Comparison of ENCODE assay signal across 9 mouse cellular contexts in genomic region chr2:151631406-151632158, GRCm38 (mm10). TPM values are rescaled to one million over a fixed set of nuclear protein-coding genes. Genes with fewer than 3 reads are reported as not detected.
DNase-seq lines count a peak whose midpoint lies in the region; ATAC-seq and TF ChIP-seq lines count a peak whose summit lies in the region.
"Had no signal": no experiment of that assay in that cellular context is flagged by ENCODE, and none has a peak within 500 bp of the region (broad histone marks: within the 10 kb centered on the region; RNA-seq: fewer than 3 reads in every experiment).

No protein-coding gene starts in this region.

- H3K27ac ChIP-seq in lung, postnatal 0 days (ENCODE audit: low read length): no peak overlapping the region
- no peak overlapping the region for H3K27ac ChIP-seq in intestine, embryonic 16.5 days (ENCODE audit: low read length)
- peak overlapping the region; percentile 92 for H3K27ac ChIP-seq in neural tube, embryonic 13.5 days (replicated peaks)
- H3K27ac ChIP-seq: macrophage had no signal

- no peak for DNase-seq in cerebellum, adult 11 months
- DNase-seq in lung, postnatal 0 days (ENCODE audit: low spot score): no peak
- DNase-seq in lung, postnatal 4 days: no peak
- DNase-seq in spleen, postnatal 10 days (ENCODE audit: low spot score in 2 of 2): no peak
- DNase-seq in left cerebral cortex, adult 18-20 months (ENCODE audit: low spot score in 2 of 2): no peak

- no peak for TF ChIP-seq EP300 in lung, postnatal 0 days (IDR thresholded peaks at IDR 0.05)

- peak overlapping the region; percentile 53 for H3K4me3 ChIP-seq in lung, postnatal 0 days (ENCODE audit: low read depth, low read length)
- peak overlapping the region; percentile 76 for H3K4me3 ChIP-seq in intestine, embryonic 16.5 days (ENCODE audit: low read length)
- peak overlapping the region; percentile 82 for H3K4me3 ChIP-seq in neural tube, embryonic 13.5 days

- no peaks in the 10 kb centered on the region for H3K36me3 ChIP-seq in lung, postnatal 0 days (ENCODE audit: insufficient read depth, low read length)
- no peaks in the 10 kb centered on the region for H3K36me3 ChIP-seq in intestine, embryonic 16.5 days (ENCODE audit: control insufficient read depth, insufficient read depth, low read length)
- H3K36me3 ChIP-seq in neural tube, embryonic 13.5 days: no peaks in the 10 kb centered on the region

- TF ChIP-seq CTCF in lung, postnatal 0 days (IDR thresholded peaks at IDR 0.05): no peak

- no peaks in the 10 kb centered on the region for H3K9me3 ChIP-seq in lung, postnatal 0 days (ENCODE audit: low read length)
- no peaks in the 10 kb centered on the region for H3K9me3 ChIP-seq in intestine, embryonic 16.5 days (ENCODE audit: control insufficient read depth, low read length)
- H3K9me3 ChIP-seq in neural tube, embryonic 13.5 days: no peaks in the 10 kb centered on the region

- peak; percentile 13; the same call in 1 of the 2 replicates for ATAC-seq in cerebellum, adult (ENCODE audit: insufficient number of reproducible peaks, low FRiP score, low TSS enrichment)
- ATAC-seq in lung, postnatal 0 days: no peak
- ATAC-seq in intestine, embryonic 16.5 days: no peak
- peak; percentile 10 for ATAC-seq in neural tube, embryonic 13.5 days (ENCODE audit: low read depth)

- peaks cover 21% of the 10 kb centered on the region; the same call in 1 of the 2 replicates for H3K27me3 ChIP-seq in lung, postnatal 0 days (replicated peaks; ENCODE audit: insufficient read depth, low read length)
- 0 out of 2 replicates have a peak, but pooled peaks cover 3% of the 10 kb centered on the region for H3K27me3 ChIP-seq in intestine, embryonic 16.5 days (replicated peaks; ENCODE audit: control insufficient read depth, insufficient read depth, low read length)
- peaks cover 4% of the 10 kb centered on the region; the same call in 1 of the 2 replicates for H3K27me3 ChIP-seq in neural tube, embryonic 13.5 days

- WGBS in lung, postnatal 0 days: 5% methylated on average over 22 of the region's 22 CpGs
- 4% methylated on average over 22 of the region's 22 CpGs for WGBS in intestine, embryonic 16.5 days
- WGBS in neural tube, embryonic 13.5 days: 3% methylated on average over 22 of the region's 22 CpGs

- H3K4me2 ChIP-seq in lung, postnatal 0 days (replicated peaks; ENCODE audit: low read depth, low read length): peak overlapping the region; percentile 94
- H3K4me2 ChIP-seq in intestine, embryonic 16.5 days (ENCODE audit: low read depth, low read length): peak overlapping the region; percentile 99
- peak overlapping the region; percentile 76 for H3K4me2 ChIP-seq in neural tube, embryonic 13.5 days

- no peaks in the 10 kb centered on the region for H3K4me1 ChIP-seq in lung, postnatal 0 days (ENCODE audit: insufficient read depth, low read depth, low read length)
- H3K4me1 ChIP-seq in intestine, embryonic 16.5 days (ENCODE audit: control insufficient read depth, insufficient read depth, low read length): peaks cover 3% of the 10 kb centered on the region; the same call in 1 of the 2 replicates
- peaks cover 47% of the 10 kb centered on the region for H3K4me1 ChIP-seq in neural tube, embryonic 13.5 days (replicated peaks)

- no peak overlapping the region for H3K9ac ChIP-seq in lung, postnatal 0 days (replicated peaks; ENCODE audit: low read depth)
- H3K9ac ChIP-seq in intestine, embryonic 16.5 days (ENCODE audit: low read depth, low read length): peak overlapping the region; percentile 80
- H3K9ac ChIP-seq in neural tube, embryonic 13.5 days: peak overlapping the region; percentile 86

RNA-seq across cellular contexts. Expression of gene Snph, which starts 0.8 kb away (rescaled TPM):
- polyA plus RNA-seq in lung, postnatal 0 days (2015; fragmentation: Nextera tagmentation; extraction: Ambion mirVana): 0.17 and 0.18 TPM in 2 replicates
- polyA plus RNA-seq in intestine, embryonic 16.5 days (2015; fragmentation: Nextera tagmentation; extraction: Ambion mirVana): 1.8 and 2.0 TPM in 2 replicates
- 16.6 and 18.3 TPM in 2 replicates for polyA plus RNA-seq in neural tube, embryonic 13.5 days (2015; fragmentation: Nextera tagmentation; extraction: Ambion mirVana)
- total RNA-seq in left cerebral cortex, adult 18-20 months (2021): 100 to 1,000 TPM; 311 to 313 TPM
- polyA plus RNA-seq: macrophage had no signal

RNA-seq across cellular contexts. Expression of gene Rad21l, which starts 36.8 kb away (rescaled TPM):
- polyA plus RNA-seq in lung, postnatal 0 days (2015; fragmentation: Nextera tagmentation; extraction: Ambion mirVana): not detected in 2 replicates
- polyA plus RNA-seq in intestine, embryonic 16.5 days (2015; fragmentation: Nextera tagmentation; extraction: Ambion mirVana): not detected in 2 replicates
- 0.11 TPM in 1 of 2 replicates, not detected in the other for polyA plus RNA-seq in neural tube, embryonic 13.5 days (2015; fragmentation: Nextera tagmentation; extraction: Ambion mirVana)
- total RNA-seq in left cerebral cortex, adult 18-20 months (2021): 1 to 10 TPM in 1 of 2 experiments, under 1 TPM in 1; 0.93 to 1.7 TPM
- polyA plus RNA-seq: macrophage had no signal

RNA-seq across cellular contexts. Expression of gene Sdcbp2, which starts 59.2 kb away (rescaled TPM):
- polyA plus RNA-seq in lung, postnatal 0 days (2015; fragmentation: Nextera tagmentation; extraction: Ambion mirVana): 1.6 and 2.5 TPM in 2 replicates
- polyA plus RNA-seq in intestine, embryonic 16.5 days (2015; fragmentation: Nextera tagmentation; extraction: Ambion mirVana): 23.2 and 24.3 TPM in 2 replicates
- 0.68 and 1.1 TPM in 2 replicates for polyA plus RNA-seq in neural tube, embryonic 13.5 days (2015; fragmentation: Nextera tagmentation; extraction: Ambion mirVana)
- 1 to 10 TPM; 1.1 to 1.7 TPM for total RNA-seq in left cerebral cortex, adult 18-20 months (2021)
- polyA plus RNA-seq: macrophage had no signal

Comparison
In these comparisons a context has a peak if more than half of its experiments do, and no peak if none do; other contexts are left out.
1. ATAC-seq: peak in cerebellum, adult (single experiment) and neural tube, embryonic 13.5 days (single experiment); none in lung, postnatal 0 days (single experiment) and intestine, embryonic 16.5 days (single experiment).
2. Peak in every context shown above with its lines, with median percentiles within 50 percentile points of each other: H3K4me2 ChIP-seq and H3K4me3 ChIP-seq.